Mouse (Mus musculus) forebrain, embryonic 10.5 days (tissue): ENCODE data around the gene Psmd1. TPM values are rescaled to one million over a fixed set of nuclear protein-coding genes. Genes with fewer than 3 reads are reported as not detected.

Experiments
- DNase-seq: peaks from one replicate; pipeline ENCODE4 v3.0.0-alpha.2; 2017; ENCODE audit warnings: low spot score; ENCODE audit errors: extremely low spot score
- H3K27ac ChIP-seq: fragments of 300-500 bp; sonication (generic); 2 replicates; pipeline ENCODE4 v1.5.1; 2016; ENCODE audit warnings: mild to moderate bottlenecking
- H3K27me3 ChIP-seq: fragments of 300-500 bp; sonication (generic); 2 replicates; pipeline ENCODE4 v1.6.1; 2016; ENCODE audit warnings: mild to moderate bottlenecking; ENCODE audit not compliant: poor library complexity, severe bottlenecking
- H3K36me3 ChIP-seq: fragments of 300-500 bp; sonication (generic); replicated peaks from 2 replicates; pipeline ENCODE4 v1.6.1; 2016; ENCODE audit warnings: mild to moderate bottlenecking, moderate library complexity
- H3K4me1 ChIP-seq: fragments of 300-500 bp; sonication (generic); 2 replicates; pipeline ENCODE4 v1.6.1; 2016
- H3K4me3 ChIP-seq: fragments of 300-500 bp; sonication (generic); 2 replicates; pipeline ENCODE4 v1.5.1; 2016; ENCODE audit warnings: mild to moderate bottlenecking, moderate library complexity
- H3K9me3 ChIP-seq: fragments of 300-500 bp; sonication (generic); 2 replicates; pipeline ENCODE4 v1.6.1; 2016; ENCODE audit warnings: mild to moderate bottlenecking, moderate library complexity
- WGBS: fragments of 180-500 bp; shearing (Covaris S2); methylation state at CpG from one replicate; pipeline ENCODE4 v1.1.7; 2016; 5-methylcytosine and 5-hydroxymethylcytosine counted together
- polyA plus RNA-seq: library from polyadenylated mRNA; unstranded; fragments of >200 nt; fragmentation: Nextera tagmentation; extraction: Ambion mirVana; gene quantifications from 2 replicates; pipeline ENCODE4 v1.2.1, GENCODE M21; 2016

Gene Psmd1
- polyA plus RNA-seq, 1 experiment from 2014 or later: 244 TPM

GRCm38 (mm10) chr1:86182004-86182709 lies 118.0 kb downstream of the Psmd1 start:
- H3K36me3 ChIP-seq: peaks cover 36% of the 10 kb centered on the region
- no peak for DNase-seq
- no peak overlapping the region for H3K27ac ChIP-seq
- H3K27me3 ChIP-seq: no peaks in the 10 kb centered on the region
- H3K9me3 ChIP-seq: no peaks in the 10 kb centered on the region
- H3K4me1 ChIP-seq: no peaks in the 10 kb centered on the region
- H3K4me3 ChIP-seq: no peak overlapping the region
- 90% methylated on average over 5 of the region's 5 CpGs for WGBS

GRCm38 (mm10) chr1:86183577-86184263 lies 119.5 kb downstream of the Psmd1 start:
- no peak overlapping the region for H3K27ac ChIP-seq
- no peak overlapping the region for H3K4me3 ChIP-seq
- peaks cover 22% of the 10 kb centered on the region for H3K36me3 ChIP-seq
- H3K9me3 ChIP-seq: no peaks in the 10 kb centered on the region
- WGBS: 90% methylated on average over 4 of the region's 4 CpGs
- DNase-seq: no peak
- no peaks in the 10 kb centered on the region for H3K27me3 ChIP-seq
- H3K4me1 ChIP-seq: no peaks in the 10 kb centered on the region

DNA sequence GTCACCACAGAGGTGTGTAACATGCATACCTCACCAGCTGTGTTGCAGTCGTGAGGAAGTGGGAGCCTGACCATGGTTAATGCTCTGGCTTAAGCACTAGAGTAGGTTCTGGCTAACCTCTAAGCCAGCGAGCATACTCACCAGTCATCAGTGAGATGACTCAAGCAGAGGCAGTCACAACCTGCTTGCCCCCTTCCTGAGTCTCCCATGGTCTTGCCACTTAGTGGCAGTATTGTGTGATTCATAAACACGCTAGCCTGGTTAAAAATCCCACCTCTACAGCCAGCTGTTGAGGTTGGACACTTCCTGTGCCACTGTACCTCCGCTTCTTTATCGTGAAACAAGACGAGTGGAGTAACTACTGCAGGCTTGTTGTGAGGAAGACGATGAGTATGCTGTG lies 122.6 kb downstream of the Psmd1 start:
- H3K4me1 ChIP-seq: no peaks in the 10 kb centered on the region
- H3K9me3 ChIP-seq: no peaks in the 10 kb centered on the region
- H3K27ac ChIP-seq: no peak overlapping the region
- no peak for DNase-seq
- H3K4me3 ChIP-seq: no peak overlapping the region
- H3K36me3 ChIP-seq: peaks cover 26% of the 10 kb centered on the region
- WGBS: 94% methylated on average over 7 of the region's 7 CpGs
- no peaks in the 10 kb centered on the region for H3K27me3 ChIP-seq

DNA sequence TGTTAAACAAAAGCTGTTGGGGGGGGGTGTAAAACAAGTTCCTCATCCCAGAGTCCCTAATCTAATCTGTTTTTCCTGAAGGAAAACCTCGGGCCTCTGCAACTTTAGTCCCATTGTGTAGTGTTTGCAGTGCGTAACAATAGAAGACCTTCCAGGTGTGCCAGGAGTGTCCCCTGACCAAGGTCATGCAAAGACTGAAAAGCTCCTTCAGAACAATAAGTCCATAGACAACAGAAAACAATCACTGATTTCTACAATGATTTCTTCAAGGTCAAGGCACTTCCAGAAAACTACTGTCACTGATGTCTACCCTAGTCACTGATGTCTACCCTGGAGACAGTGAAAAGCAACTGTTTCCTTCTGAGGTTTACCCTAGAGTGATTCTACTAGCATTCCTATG lies 123.7 kb downstream of the Psmd1 start:
- H3K27ac ChIP-seq: no peak overlapping the region
- WGBS: 67% methylated on average over 2 of the region's 2 CpGs
- no peak for DNase-seq

DNA sequence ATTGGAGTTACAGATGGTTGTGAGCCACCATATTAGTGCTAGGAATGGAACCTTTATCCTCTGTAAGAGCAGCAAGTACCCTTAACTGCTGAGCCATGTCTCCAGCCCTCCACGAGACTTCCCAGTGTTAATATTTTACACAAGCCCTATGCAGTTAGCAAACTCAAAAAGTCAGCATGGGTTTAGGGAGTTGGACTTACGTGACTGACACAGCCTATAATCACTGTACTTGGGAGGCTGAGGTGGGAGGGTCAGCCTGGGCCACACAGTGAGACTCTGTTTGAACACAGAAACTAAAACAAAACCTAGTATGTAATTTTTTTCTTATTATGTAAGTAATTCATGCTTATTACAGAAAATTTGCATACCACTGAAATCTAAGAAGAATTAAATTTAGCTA lies 124.1 kb downstream of the Psmd1 start:
- Histone ChIP-seq H3K36me3 (peaks cover 20% of the 10 kb centered on the region), H3K9me3 (no peaks in the 10 kb centered on the region), H3K4me3 (no peak overlapping the region), H3K4me1 (no peaks in the 10 kb centered on the region), H3K27me3 (no peaks in the 10 kb centered on the region), H3K27ac (no peak overlapping the region)
- 89% methylated on average over 2 of the region's 2 CpGs for WGBS
- no peak for DNase-seq

More for the DNA sequence above, 123.7 kb downstream of the Psmd1 start:
- Histone ChIP-seq H3K9me3 (no peaks in the 10 kb centered on the region), H3K4me3 (no peak overlapping the region), H3K4me1 (no peaks in the 10 kb centered on the region), H3K27me3 (no peaks in the 10 kb centered on the region), H3K36me3 (peaks cover 22% of the 10 kb centered on the region)

Other genes starting within 250 kb of the Psmd1 start
- gene Itm2c, start 170.1 kb upstream of the Psmd1 start, polyA plus RNA-seq: 126 and 132 TPM in 2 replicates
- gene 4933407L21Rik, start 135.9 kb upstream of the Psmd1 start, polyA plus RNA-seq: 0.30 and 0.87 TPM in 2 replicates
- gene Gpr55, start 103.4 kb upstream of the Psmd1 start, polyA plus RNA-seq: not detected in 2 replicates
- gene Spata3, start 47.6 kb upstream of the Psmd1 start, polyA plus RNA-seq: not detected in 2 replicates
- gene 2810459M11Rik, start 18.5 kb upstream of the Psmd1 start, polyA plus RNA-seq: 0.22 and 0.26 TPM in 2 replicates
- gene Htr2b, start 47.6 kb downstream of the Psmd1 start, polyA plus RNA-seq: 0.18 and 0.19 TPM in 2 replicates
- 0.20 TPM in 1 of 2 replicates, not detected in the other for gene Gm21972, start 69.2 kb downstream of the Psmd1 start, polyA plus RNA-seq
- 38.4 and 38.7 TPM in 2 replicates for gene Armc9, start 90.4 kb downstream of the Psmd1 start, polyA plus RNA-seq
- 4.5 and 4.9 TPM in 2 replicates for gene B3gnt7, start 238.4 kb downstream of the Psmd1 start, polyA plus RNA-seq